Mouse (Mus musculus) heart, adult 18-20 months (tissue): ENCODE data around the gene Rusc1. TPM values are rescaled to one million over a fixed set of nuclear protein-coding genes. Genes with fewer than 3 reads are reported as not detected.
A peak's percentile ranks its signal among the peaks of the same experiment; 100 is the strongest.
"Not testable (repeated sequence)": the region's sequence is repeated elsewhere in the genome, so short reads cannot be mapped to it uniquely, and the experiment has no call there.

ENCODE experiments used
- DNase-seq, 2 experiments: peaks; one replicate each; pipeline ENCODE4 v3.0.0; 2021 to 2022; ENCODE audit warnings: mixed read lengths in 1 of 2
- total RNA-seq, 2 experiments: library from RNA; stranded (reverse); gene quantifications; 2 replicates each; pipeline ENCODE4 v1.2.3; 2021

Gene Rusc1
- total RNA-seq, 2 experiments from 2014 or later, result 25.9 to 30.0 TPM

- DNase-seq, result no peak
Observed at GRCm38 (mm10) chr3:89092509-89093090, 511 bp downstream of the Rusc1 start.

GRCm38 (mm10) chr3:89091811-89092508 lies 1.2 kb downstream of the Rusc1 start:
- no peak for DNase-seq

- DNase-seq, result peak; percentile 88 to 90
Observed at GRCm38 (mm10) chr3:89090694-89091655, 2.1 kb downstream of the Rusc1 start.

GRCm38 (mm10) chr3:89089882-89090591 lies 3.1 kb downstream of the Rusc1 start:
- peak; percentile 93 to 95 for DNase-seq

- DNase-seq, result peak in 1 of 2 experiments; percentile 14
Observed at GRCm38 (mm10) chr3:89088974-89089373, 4.1 kb downstream of the Rusc1 start.

GRCm38 (mm10) chr3:89087338-89088110 lies 5.6 kb downstream of the Rusc1 start:
- peak; percentile 65 to 88 for DNase-seq

GRCm38 (mm10) chr3:89084654-89085190 lies 8.4 kb downstream of the Rusc1 start:
- no peak for DNase-seq

GRCm38 (mm10) chr3:89084133-89084532 lies 9.0 kb downstream of the Rusc1 start:
- no peak for DNase-seq

GRCm38 (mm10) chr3:89082287-89082686 lies 10.8 kb downstream of the Rusc1 start:
- DNase-seq, result not testable (repeated sequence)

- DNase-seq, result no peak
Observed at GRCm38 (mm10) chr3:89077383-89077782, 15.7 kb downstream of the Rusc1 start.

- DNase-seq, result no peak
Observed at GRCm38 (mm10) chr3:89067265-89067664, 25.8 kb downstream of the Rusc1 start.

- DNase-seq, result no peak
Observed at GRCm38 (mm10) chr3:89061696-89062095, 31.4 kb downstream of the Rusc1 start.

GRCm38 (mm10) chr3:89058783-89059182 lies 34.3 kb downstream of the Rusc1 start:
- DNase-seq, result peak; percentile 7 to 29

GRCm38 (mm10) chr3:89058361-89058760 lies 34.8 kb downstream of the Rusc1 start:
- DNase-seq, result no peak

GRCm38 (mm10) chr3:89043359-89043758 lies 49.8 kb downstream of the Rusc1 start:
- no peak for DNase-seq

Other genes starting within 250 kb of the Rusc1 start
- gene Msto1, start 179.3 kb downstream of the Rusc1 start, total RNA-seq, result 10 to 100 TPM; 12.9 to 13.4 TPM
- 10 to 100 TPM; 37.3 to 40.2 TPM for gene Ash1l, start 142.7 kb downstream of the Rusc1 start, total RNA-seq
- gene Dap3, start 142.1 kb downstream of the Rusc1 start, total RNA-seq, result 100 to 1,000 TPM; 146 to 156 TPM
- not detected for gene Gm43738, start 7.8 kb upstream of the Rusc1 start, total RNA-seq
- 10 to 100 TPM; 24.2 to 25.6 TPM for gene Fdps, start 8.6 kb upstream of the Rusc1 start, total RNA-seq
- not detected for gene Pklr, start 42.8 kb upstream of the Rusc1 start, total RNA-seq
- under 1 TPM; 0.30 to 0.62 TPM for gene Hcn3, start 66.9 kb upstream of the Rusc1 start, total RNA-seq
- 10 to 100 TPM; 14.3 to 17.8 TPM for gene Clk2, start 71.5 kb upstream of the Rusc1 start, total RNA-seq
- gene Scamp3, start 84.2 kb upstream of the Rusc1 start, total RNA-seq, result 10 to 100 TPM; 46.2 to 50.2 TPM
- gene Fam189b, start 89.8 kb upstream of the Rusc1 start, total RNA-seq, result 1 to 10 TPM; 3.7 to 4.7 TPM
- 10 to 100 TPM; 18.3 to 19.6 TPM for gene Gba, start 109.6 kb upstream of the Rusc1 start, total RNA-seq
- gene Thbs3, start 121.9 kb upstream of the Rusc1 start, total RNA-seq, result 1 to 10 TPM; 2.8 to 5.8 TPM
- 10 to 100 TPM; 60.3 to 61.5 TPM for gene Mtx1, start 133.8 kb upstream of the Rusc1 start, total RNA-seq
- gene Muc1, start 135.7 kb upstream of the Rusc1 start, total RNA-seq, result 1 to 10 TPM in 1 of 2 experiments, under 1 TPM in 1; 0.40 to 2.1 TPM
- gene Krtcap2, start 152.7 kb upstream of the Rusc1 start, total RNA-seq, result 10 to 100 TPM; 64.8 to 89.2 TPM
- gene Trim46, start 153.0 kb upstream of the Rusc1 start, total RNA-seq, result under 1 TPM; 0.37 to 0.98 TPM
- 10 to 100 TPM; 54.1 to 54.7 TPM for gene Dpm3, start 166.0 kb upstream of the Rusc1 start, total RNA-seq
- 10 to 100 TPM; 15.6 to 21.6 TPM for gene Slc50a1, start 177.3 kb upstream of the Rusc1 start, total RNA-seq
- 10 to 100 TPM; 22.5 to 23.8 TPM for gene Efna1, start 187.8 kb upstream of the Rusc1 start, total RNA-seq
- gene Efna3, start 229.7 kb upstream of the Rusc1 start, total RNA-seq, result not detected
- gene Efna4, start 244.7 kb upstream of the Rusc1 start, total RNA-seq, result under 1 TPM in 1 of 2 experiments, not detected in 1; 0.28 TPM